Mouse (Mus musculus): Measurements from ENCODE around the gene Syna.

Syna gene

DNA sequence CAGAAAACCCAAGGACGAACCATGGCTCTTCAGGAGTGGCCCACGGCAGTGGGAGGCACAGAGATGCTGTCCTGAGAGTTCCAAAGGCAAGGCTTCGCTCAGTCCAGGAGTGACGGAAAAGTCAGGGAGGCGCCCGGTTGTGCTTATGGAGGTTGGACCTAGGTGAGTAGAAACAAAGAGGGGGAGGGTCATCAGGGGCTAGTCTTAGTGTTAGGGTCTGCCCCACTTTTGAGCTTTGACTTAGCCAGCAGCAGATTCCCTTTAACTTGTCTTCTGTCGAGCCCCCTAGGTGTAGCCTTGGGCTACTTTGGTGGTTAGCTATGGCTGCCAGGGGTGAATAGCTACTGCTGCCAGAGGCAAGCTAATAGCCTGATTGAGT, at the start of gene Syna:
Syna (minus strand) TSS at position 101 of the 379 bp plus-strand sequence.
- DNase-seq (ENCODE audit: low spot score in 2 of 2) = no peak

- DNase-seq (ENCODE audit: low spot score in 2 of 2) = peak in 1 of 2 experiments; percentile 45
Measured at GRCm38 (mm10) chr5:134607121-134607520, 47.1 kb upstream of the Syna start.

GRCm38 (mm10) chr5:134606314-134606713, 46.3 kb upstream of the Syna start:
- DNase-seq (ENCODE audit: low spot score in 2 of 2) = no peak

- DNase-seq (ENCODE audit: low spot score in 2 of 2) = no peak
Measured at GRCm38 (mm10) chr5:134604376-134604775, 44.4 kb upstream of the Syna start.

GRCm38 (mm10) chr5:134597711-134598110, 37.7 kb upstream of the Syna start:
- DNase-seq (ENCODE audit: low spot score in 2 of 2) = peak in 1 of 2 experiments; percentile 36

DNA sequence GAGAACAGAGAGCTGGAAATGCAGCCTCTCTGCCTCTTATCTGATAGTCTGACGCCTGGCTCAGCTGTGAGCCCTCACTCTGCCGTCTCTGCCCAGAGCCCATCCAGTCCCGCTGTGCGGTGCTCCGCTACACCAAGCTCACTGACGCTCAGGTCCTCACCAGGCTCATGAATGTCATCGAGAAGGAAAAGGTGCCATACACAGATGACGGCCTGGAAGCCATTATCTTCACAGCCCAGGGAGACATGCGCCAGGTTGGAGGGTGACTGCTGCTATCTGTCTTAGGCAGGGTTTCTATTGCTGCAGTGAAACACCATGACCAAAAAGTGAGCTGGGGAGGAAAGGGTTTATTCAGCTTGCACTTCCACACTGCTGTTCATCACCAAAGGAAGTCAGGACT, 33.1 kb upstream of the Syna start:
- DNase-seq (ENCODE audit: low spot score in 2 of 2) = no peak

- DNase-seq (ENCODE audit: low spot score in 2 of 2) = peak in 1 of 2 experiments; percentile 39
Measured at GRCm38 (mm10) chr5:134592026-134592581, 32.1 kb upstream of the Syna start.

DNA sequence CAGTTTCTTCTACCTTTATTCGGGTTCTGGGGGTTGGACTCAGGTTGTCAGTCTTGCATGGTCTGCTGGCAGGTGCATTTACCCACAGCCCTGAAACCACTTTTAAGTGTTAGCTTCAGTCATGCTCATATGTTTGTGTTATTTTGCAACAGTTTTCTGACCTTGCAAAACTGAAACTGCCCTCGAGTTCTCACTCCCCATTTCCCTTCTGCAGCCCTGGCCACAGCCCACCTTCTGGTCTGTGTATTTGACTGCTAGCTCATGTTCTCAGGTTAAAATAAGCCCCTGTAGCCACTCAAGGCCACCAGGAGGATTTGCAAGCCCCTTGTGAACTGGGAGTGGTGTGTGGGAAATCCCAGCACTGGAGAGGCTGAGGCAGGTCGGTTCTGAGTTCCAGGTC, 29.9 kb upstream of the Syna start:
- DNase-seq (ENCODE audit: low spot score in 2 of 2) = no peak

DNA sequence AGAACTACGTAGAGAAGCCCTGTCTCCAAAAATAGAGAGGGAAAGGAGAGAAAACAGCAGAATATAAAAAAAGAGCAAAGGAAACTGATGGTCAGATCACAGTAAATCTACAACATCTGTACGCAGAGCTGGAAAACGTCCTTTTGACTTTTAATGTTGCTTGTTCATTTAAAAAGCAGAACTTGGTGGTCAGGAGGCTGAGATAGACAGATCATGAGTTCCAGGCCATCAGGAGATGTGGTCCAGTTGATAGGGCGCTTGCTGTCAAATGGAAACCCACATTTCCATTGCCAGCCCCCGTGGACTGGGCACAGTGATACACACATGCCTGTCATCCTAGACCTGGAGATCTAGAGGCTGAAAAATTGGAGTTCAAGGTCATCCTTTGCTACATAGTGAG, 24.8 kb upstream of the Syna start:
- no peak for DNase-seq (ENCODE audit: low spot score in 2 of 2)

- DNase-seq (ENCODE audit: low spot score in 2 of 2) = no peak
Measured at GRCm38 (mm10) chr5:134583884-134584213, 23.9 kb upstream of the Syna start.

- no peak for DNase-seq (ENCODE audit: low spot score in 2 of 2)
Measured at GRCm38 (mm10) chr5:134583006-134583883, 23.3 kb upstream of the Syna start.

DNA sequence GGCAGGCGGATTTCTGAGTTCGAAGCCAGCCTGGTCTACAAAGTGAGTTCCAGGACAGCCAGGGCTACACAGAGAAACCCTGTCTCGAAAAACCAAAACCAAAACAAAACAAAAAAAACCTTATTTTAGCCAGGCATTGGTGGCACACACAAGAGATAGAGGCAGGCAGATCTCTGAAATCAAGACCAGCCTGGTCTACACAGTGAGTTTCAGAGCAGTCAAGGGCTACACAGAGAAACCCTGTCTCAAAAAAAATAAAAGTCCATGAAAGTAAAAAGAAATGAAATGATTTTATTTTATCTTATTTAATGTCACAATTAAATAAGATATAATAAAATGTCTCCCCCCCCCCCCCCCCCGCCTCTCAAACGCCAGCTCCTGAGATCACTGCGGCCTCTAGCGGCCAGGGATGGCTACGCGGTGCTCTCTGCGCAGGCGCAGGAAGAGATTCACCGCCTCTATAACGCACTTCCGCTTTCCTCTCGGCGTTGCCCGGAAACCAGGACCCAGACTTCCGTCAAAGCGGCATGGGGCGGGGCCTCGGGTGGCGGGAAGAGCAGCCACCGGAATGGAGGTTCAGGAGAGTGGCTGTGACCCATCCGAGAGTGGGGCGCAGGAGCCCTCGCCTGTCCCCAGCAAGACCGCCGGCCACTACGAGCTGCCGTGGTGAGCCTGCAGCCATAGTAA, 22.4 kb upstream of the Syna start:
- peak; percentile 94 to 97 for DNase-seq (ENCODE audit: low spot score in 2 of 2)

DNA sequence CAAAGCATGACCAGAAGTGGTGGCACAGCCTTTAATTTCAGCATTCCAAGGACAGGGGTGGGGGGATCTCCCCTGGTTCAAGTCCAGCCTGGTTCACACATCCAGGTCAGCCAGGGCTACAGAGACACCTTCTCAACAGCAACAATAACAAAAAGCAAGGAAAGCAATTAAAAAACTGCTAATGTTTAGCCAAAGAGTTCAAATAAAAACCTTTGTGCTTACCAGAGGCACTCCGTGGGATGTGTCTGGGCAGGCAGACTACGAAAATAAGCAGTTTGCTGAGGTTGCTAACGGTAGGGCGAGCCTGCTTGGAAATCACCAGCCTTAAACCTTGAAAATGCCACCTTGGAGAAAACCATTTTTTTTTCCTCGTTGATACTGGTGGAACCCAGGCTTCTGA, 21.2 kb upstream of the Syna start, which contains the start of gene Rfc2:
Rfc2 (plus strand) TSS at position 221 of the 400 bp plus-strand sequence.
- no peak for DNase-seq (ENCODE audit: low spot score in 2 of 2)

DNA sequence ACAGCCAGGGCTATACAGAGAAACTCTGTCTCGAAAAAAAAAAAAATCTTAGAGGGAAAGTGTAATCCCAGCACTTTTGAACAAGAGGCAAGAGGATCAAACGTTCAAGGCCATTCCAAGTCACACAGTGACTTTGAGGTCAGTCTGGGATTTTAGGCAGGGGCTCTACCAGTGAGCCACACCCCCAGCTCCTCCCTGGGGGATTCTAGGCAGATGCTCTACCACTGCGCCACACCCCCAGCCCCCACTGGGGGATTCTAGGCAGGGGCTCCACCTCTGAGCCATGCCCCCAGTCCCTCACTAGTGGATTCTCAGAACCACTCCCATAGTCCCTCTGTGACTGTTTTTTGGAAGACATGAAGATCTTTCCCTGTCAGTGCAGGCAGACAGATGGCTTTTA, 19.2 kb upstream of the Syna start:
- DNase-seq (ENCODE audit: low spot score in 2 of 2) = no peak

- no peak for DNase-seq (ENCODE audit: low spot score in 2 of 2)
Measured at GRCm38 (mm10) chr5:134577534-134577933, 17.6 kb upstream of the Syna start.

DNA sequence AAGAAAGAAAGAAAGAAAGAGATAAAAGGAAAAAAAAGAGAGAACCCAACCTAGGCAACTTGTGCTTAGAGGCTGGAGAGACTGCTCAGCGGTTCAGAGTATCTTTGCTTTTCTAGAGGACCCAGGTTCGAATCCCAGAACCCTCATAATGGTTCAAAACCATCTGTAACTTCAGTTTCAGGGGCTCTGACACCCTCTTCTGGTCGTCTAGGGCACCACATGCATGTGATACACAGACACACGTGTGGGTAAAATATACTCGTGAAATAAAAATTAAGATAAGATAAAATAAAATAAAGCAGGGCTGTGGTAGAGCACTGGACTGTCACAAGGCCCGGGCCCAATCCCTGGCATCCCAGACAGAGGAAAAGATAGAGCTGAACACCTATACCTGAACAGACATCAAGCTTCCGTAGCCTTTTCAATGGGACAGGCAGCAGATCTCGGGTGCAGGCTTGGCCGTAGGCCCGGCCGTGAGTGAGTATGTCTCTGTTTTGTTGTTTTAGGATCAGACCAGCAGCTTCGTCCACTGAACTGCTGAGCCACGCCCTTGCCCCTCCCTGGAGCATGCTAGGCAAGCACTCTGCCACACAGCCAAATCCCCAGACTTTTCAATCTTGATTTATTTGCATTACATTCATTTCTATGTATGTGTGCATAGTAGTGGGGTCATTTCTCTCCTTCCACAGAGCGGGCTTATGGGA, 16.7 kb upstream of the Syna start:
- DNase-seq (ENCODE audit: low spot score in 2 of 2) = no peak

GRCm38 (mm10) chr5:134575833-134576232, 15.9 kb upstream of the Syna start:
- no peak for DNase-seq (ENCODE audit: low spot score in 2 of 2)

DNA sequence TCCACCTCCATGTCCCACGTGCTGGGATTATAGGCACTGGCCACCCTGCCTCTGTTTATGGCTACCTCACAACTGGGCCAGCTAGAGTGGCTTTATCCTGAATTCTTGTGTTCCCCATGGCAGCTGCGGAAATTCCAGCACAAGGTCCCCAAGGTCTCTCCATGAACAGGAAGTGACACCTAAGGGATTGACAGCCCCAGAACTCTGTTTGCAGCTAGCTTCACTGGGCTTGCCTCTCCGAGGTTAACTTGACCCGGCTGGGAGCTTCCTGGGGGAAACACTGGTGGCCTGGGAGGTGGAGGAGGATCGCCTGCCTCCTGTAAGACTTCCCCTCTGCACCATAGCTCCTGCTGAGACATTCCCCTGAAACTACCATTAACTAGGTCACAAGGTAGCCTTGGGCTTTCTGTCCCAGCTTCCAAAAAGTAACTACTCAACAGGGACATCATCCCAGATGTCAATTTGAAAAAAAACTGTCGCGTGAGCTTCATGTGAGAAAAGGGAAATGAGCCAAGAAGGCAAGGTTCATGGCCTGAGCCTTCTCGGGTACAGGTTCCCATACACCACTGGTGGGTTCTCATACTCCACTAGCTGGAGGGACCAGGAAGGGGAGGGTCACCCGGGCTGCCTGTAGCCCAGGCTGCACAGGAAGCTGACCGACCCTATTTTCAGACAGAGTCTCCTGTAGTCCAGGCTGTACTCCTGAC, 12.7 kb upstream of the Syna start:
- peak in 1 of 2 experiments; percentile 57 for DNase-seq (ENCODE audit: low spot score in 2 of 2)

DNA sequence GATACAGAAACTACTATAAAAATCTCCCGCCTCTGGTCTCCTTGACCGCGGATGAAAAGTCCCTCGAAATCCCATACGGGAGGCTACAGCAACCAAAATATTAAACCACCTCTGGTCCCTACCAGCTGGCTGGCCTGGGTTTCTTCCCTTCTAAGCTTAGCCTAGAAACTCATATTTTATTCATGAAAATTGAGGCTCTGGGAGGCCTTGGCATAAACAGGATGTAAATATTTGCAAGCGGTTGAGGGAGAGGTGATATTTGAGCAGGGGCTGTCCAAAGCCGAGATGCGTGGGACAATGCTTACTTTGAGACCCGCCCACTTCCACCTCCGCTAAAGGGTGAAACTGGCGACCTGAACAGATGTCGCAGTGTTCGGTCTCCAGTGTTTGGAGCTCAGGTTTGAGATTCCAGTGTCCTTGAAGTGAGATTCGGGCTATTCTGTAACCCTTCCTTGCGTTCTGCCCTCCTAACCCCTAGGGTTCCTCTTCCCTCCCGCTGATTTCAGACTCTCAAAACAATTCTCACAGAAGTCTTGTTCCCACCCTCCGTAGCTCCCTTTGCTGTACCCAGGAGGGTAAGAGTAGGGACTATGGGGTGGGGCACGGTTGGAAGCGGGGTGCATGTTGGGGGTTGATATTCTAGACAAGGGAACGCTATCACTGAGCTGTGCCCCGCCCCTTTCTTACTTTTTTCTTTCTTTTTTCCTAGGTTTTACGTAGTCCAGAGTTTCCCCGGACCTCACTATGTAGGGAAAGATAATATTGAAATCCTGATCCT, 11.9 kb upstream of the Syna start:
- peak; percentile 73 to 76 for DNase-seq (ENCODE audit: low spot score in 2 of 2)

DNA sequence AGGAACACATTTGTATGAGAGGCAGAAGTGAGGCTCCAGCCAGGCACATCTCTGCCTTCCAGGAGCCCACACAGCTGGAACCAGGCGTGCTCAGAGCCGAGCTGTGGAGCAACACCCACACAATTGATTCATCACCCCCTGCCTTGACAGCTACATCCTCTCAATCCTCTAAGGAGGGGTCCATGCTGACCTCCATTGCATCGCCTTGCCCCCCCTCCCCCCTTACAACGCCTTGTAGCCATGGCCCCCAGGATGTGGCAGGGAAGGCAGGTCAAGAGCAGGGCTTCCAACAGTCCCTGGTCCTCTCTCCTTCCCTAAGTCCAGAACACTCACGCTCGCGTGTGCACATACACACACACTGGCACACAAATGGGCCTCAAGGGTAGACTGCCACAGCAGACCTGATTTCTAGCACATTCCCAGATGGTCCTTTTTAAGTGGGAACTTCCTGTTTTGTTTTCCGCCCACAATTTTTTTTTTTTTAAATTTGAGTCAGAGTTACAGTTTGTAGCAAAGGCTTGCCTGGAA, 9.1 kb upstream of the Syna start:
- peak in 1 of 2 experiments; percentile 48 for DNase-seq (ENCODE audit: low spot score in 2 of 2)
